Mouse (Mus musculus) right cerebral cortex, postnatal 10 days (tissue): Measurements from ENCODE around the gene Rita1.

Experiments
- DNase-seq, 2 experiments: peaks; one replicate each; pipeline ENCODE4 v3.0.0; 2021; ENCODE audit warnings: low spot score in 2 of 2

The Rita1 gene

GRCm38 (mm10) chr5:120571056-120571740 lies 41.2 kb downstream of the Rita1 start:
- no peak for DNase-seq

DNA sequence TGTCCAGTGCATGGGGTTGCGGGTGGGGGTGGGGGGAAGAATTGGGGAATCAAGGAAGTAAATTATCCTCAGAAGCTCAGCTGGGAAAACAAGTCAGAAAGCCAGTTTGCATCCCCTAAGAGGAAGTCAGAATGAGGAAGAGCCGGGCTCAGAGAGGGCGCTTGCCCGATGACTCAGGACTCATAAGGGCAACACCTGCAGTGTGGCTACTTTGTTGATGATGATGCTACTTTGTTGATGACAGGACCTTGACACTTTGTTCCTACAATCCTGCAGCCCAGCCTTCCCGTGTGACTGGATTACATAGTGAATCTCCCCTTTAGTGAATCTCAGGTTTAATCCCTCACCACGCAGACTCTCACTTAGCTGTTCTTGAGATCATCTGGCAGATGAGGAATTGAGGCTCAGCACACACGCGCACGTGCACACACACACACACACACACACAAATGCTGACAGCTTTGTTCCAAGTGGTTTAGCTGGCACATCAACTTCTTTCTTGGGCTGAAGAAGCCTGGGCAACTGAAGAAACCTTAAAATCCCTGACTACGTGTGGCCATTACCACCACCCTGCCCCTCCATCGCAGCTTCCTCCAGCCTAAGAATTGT lies 42.0 kb downstream of the Rita1 start:
- DNase-seq: no peak

GRCm38 (mm10) chr5:120569791-120570190 lies 42.6 kb downstream of the Rita1 start:
- no peak for DNase-seq

DNA sequence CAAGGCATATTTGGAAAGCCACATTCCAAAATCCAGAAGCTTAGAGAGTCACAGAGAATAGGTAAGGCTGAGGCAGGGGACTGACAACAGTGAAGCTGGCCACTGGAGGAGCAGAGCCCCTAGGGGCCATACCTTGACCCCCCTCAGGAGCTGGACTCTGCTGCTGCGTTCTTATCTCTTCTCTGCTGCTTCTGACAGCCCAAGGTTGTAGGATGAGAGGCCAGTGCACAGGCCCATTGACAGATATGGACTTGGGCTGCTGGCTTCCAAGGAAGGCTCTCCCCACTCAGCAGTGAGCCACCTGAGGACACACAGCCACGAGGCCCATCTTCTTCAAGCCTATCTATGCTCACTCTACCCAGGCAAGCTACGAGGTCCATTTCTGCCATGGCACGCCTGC lies 43.4 kb downstream of the Rita1 start:
- no peak for DNase-seq

DNA sequence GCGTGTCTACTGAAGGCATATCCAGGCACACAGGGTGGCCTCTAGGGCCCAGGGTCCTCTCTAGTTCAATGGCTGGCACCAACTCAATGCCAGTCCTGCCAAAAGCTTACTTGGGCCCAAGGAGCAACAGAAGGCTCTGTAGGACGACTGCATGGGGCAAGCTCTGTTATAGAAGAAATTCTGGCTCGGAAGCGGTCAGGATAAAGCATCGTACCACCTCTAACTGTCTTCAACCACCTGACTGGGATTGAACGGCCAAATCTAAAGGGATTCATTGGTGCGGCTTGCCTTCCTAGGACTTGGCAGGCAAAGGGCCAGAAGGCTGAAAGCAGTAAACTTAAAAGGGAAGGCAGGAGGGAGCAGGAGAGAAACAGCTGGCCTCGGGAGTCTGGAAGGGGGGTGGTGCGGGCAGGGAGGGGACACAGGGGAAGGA lies 44.0 kb downstream of the Rita1 start:
- DNase-seq: peak; percentile 67 to 80

DNA sequence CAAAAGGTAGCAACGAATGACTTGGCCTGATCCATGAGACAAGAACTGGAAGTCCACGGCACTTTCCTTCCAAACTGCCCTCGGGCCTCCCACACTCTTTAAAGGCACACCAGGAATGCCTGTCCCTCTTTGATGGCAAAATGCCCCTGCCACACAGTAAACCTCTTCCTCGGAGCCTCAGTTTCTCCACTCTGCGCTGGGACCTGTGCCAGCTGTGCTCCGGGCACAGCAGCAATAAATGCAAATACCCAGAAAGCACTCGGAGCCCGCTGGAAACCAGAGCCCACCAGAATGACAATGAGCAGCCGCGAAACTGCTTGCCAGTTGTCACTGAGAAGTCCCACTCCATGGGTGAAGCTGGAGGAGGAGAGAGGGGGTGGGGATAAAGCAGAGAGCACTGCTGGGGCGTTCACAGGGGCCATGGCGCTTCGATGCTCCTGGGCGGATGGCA lies 44.6 kb downstream of the Rita1 start:
- DNase-seq: peak; percentile 68 to 72

DNA sequence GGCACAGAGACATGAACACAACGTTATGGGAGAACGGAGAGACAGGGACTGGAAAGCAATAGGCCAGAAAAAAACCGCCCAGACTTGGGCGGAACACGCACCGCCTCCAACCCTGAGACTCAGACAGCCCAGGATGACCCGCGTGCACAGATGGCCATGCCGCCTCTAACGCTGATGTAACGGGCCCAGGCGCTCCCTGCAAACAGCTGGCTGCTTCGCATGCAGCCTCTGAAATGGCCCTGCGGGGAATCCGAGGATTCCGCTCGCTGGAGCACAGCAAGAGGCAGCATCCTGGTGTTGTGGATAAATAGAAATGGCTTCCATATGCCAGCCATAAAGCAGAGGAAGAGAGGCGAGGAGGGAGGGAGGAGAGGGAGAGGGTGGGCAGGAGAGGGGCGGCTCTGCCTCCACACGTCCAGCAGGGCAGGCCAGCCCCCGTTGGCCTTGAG lies 45.1 kb downstream of the Rita1 start:
- DNase-seq: peak; percentile 68 to 76

GRCm38 (mm10) chr5:120566681-120567252 lies 45.6 kb downstream of the Rita1 start:
- no peak for DNase-seq

DNA sequence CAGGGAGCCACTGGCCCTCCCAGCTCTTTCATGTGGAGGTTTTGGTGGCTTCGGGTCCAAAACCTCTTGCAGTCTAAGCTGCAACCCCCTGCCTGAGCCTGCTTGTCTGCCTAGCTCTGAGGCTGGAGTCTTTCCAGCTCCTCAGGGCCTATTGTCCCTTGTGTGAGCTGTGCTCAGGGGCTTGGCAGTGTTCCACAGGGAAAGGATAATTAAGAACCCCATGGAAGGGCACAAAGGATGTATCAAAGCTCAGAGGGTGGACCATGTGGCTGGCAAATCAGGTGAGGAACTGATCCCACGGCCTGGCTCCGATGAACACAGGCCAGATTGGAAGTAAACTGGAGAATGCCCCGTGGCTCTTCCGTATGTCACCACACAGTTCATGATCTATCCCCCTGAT lies 46.3 kb downstream of the Rita1 start:
- peak; percentile 83 to 87 for DNase-seq

DNA sequence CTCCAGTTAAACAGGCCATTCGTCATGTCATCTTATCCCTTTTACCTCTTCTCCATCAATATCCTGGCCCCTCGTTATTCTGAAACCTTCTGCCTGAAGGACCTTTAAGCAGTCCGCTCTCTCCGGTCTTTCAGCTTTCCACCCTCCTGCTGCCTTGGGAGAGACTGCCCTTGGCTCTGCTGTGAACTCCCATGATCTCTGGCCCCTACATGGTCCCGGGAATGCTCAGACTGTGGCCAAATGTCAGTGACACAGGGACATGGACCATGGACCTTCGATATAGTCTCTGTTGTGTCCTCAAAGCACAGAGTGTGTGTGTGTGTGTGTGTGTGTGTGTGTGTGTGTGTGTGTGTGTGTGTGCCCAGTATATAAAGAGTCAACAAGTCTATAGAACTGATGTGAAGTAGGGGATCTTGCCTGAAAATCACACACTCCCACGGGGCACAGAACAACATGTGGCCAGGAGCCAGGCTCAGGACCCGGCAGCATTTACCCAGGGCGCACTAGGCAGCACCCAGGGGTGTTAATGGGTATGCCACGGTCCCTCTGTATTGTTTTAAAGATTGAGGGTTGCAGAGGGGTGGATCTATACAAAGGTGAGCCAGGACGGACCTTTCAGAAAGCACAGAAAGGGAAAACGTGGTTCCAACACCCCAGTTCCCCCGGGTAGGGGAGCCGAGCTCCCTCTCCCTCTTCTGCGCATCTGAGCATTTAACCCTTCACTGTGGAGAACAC lies 47.1 kb downstream of the Rita1 start:
- DNase-seq: no peak

GRCm38 (mm10) chr5:120563914-120564311 lies 48.5 kb downstream of the Rita1 start:
- DNase-seq: no peak

DNA sequence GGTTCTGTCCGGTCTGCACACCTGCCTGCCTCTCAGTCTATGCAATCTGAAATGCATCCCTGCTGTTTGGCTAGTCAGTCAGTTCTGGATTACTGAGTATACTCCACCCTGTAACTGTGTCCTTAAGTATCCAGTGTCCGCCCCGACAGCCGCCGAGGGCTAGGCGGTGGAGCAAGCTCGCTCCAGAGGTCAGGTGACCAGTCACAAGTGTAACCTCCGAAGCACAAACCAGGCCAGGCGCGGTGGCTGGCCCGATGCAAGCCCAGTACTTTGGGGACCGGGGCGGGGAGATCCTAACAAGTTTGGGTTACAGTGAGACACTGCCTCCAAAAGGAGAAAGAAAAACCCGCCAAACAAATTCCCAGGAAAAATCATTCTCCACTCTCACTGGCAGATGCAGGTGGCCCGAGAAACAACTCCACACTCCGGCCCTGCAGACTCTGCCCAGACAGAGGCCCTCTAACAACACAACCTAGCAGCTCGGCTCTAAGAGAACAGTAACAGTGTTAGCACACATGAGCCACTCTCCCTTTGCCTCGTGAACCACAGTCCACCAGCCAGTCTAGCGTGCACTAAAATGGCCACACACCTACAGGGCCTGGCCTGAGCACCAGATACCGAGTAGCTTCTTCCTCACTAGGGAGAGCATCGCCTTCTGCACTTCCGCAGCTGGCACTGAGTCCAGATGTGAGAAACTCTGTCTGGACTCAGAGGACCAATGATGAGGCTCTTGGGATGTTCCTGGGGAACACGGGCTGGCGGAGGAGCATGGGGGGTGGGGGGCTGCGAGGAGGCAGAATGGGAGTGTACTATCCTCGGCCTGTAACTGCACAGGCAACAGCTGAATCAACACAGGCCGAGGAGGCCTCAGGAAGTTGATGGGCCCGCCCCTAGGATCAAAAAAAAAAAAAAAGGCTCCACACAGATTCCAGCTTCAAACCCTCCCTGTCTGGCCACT lies 49.2 kb downstream of the Rita1 start:
- DNase-seq: no peak

DNA sequence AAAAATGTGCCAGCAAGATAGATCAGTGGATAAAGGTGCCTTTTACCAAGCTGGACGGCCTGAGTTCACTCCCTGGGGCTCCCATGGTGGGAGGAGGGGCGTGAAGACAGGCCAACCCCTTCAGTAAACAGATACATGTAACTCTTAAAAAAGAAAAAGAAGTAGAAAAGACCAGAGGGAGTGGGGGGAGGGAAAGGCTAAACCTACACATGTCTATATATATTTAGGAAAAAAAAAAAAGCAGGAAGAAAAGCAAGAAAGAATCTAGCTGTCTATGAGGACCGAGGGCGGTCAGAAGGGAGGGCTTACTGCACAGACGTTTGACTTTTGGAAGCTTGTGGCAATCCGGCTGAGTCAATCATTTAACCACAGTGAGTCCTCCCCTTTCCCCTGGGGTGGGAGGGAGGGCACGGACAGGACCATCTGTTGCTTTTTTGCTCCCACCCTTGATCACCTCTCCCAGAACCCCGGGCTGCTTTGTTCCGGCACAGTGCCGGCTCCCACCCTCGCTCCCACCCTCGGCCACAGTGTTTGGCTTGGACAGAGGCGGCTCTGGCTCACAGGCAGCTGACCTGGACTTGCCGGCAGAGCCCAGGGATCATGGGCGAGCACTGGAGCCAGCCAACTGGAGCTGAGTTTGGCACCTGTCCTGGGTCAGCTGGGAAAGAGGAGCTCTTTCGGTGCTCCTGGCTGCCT lies 51.6 kb downstream of the Rita1 start:
- DNase-seq: peak; percentile 80 to 82

DNA sequence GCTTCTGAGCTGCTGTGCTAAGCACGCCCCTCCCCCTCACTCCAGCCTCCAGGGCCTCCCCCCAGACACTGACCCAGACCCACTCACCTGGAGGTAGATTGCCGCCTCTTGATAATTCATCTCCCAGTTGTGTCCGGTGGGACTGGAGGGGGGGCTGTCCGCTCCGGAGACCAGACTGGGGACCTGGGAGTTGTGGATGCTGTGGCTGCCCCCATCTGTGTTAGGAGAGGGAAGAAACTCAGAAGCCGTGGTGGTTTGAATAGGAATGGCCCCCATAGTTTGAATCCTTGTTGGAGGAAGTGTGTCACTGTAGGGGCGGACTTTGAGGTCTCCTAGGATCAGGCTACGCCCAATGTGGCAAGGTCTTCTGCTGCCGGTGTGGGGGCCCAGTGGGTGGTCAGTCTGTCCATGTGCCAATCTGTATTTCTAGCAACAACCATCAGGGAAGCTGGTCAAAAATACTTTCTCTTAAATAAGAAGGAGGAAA lies 52.2 kb downstream of the Rita1 start:
- DNase-seq: peak in 1 of 2 experiments; percentile 53

GRCm38 (mm10) chr5:120558762-120559161 lies 53.6 kb downstream of the Rita1 start:
- DNase-seq: peak in 1 of 2 experiments; percentile 65

DNA sequence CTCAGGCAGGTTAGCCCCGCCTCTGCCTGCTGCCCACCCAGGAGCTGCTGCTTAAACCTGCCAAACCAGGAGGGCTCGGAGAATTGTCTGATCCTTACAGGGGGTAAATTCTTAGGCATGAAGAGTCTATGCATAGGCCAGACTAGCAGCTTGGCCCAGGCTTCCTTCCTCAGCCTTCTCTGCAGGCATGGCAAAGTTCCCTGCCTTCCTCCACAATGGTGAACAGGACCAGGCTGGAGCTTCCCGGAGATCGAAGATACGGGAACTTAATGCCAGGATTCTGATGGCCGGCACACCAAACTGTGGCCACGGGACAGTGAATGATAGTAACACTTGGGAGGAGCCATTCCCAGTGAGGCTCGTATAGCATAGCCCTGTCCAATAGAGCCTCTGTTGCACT lies 54.3 kb downstream of the Rita1 start:
- no peak for DNase-seq

DNA sequence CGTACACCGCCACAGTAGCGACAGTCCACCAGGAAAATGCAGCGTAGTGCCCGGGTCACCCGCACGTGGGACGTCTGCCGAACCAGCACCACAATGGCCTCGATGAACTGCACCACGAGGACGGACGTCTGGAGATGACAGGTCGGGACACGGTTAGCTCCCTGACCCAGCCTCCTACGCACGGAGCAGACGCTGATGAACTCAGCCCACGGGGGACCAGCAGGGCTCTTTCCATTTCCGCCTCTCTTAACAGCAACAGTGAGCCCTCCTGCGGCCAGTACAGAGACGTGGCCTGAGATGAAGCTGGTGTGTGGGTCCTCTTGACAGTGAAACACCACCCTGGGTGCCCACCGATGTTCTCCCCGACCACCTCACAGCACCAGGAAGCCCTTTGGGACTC lies 56.5 kb downstream of the Rita1 start:
- DNase-seq: no peak

DNA sequence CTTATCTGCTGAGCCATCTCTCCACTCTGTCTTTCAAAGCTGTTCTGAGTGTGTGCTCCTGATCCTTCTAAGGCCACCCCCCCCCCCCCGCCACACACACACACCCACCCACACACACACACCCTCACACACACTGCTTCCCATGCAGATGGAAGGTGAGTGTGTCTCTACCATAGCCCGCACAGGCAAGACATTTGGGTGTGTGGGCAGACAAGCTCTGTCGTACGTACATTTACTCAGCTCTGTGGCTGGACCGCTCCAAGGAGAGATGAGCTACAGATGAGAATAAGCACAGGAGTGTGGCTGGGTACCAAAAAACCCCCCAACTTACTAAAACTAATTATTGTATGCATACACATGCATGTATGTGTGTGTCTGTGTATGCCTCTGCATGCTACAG lies 61.7 kb downstream of the Rita1 start:
- DNase-seq: no peak

DNA sequence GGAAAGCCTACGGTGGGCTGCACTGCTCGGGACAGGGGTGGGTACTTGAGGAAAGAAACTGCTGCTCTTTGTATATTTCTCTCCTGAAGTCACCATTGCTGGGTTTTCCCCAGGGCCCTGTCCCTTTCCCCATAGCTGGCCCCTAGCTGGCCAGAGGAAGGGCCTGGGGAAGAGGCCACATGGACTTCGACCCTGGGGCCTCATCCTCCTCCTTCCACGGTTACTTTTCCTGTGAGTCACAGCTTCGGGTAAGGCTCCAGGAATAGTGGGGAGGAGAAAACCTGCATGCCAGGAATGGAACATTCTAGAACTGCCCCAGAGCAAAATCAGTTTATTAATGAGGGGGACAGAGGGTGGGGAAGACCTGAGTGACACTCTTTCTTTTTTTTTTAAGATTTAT lies 62.3 kb downstream of the Rita1 start:
- DNase-seq: no peak

DNA sequence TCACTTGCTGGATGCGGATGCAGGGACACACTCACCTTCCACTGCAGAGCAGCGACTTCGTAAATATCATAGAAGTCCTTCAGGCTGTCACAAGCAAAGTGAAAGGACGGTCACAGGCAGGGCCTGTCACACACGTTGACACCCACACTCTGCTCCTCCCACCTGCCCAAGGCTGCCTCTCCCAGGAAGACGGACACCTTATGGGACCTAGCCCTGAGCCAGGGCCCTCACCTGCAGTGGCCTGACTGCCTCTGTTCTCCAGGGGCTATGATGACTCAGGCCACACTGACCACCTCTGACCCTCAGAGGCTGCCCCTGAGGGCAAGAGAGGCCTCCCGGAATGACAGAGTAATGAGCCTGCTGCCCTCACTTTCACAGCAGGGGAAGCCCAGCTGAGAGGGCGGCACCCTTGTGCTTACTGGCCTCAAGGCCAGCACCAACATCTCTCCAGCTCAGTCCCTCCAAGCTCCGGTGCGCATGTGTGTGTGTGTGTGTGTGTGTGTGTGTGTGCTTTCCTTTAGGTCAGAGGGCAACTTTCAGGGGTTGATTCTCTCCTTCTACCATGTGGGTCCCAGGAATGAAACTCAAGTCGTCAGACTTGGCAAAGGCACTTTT lies 64.0 kb downstream of the Rita1 start:
- no peak for DNase-seq
